8 mouse cellular contexts compared by ENCODE assay signal in the genomic region with DNA sequence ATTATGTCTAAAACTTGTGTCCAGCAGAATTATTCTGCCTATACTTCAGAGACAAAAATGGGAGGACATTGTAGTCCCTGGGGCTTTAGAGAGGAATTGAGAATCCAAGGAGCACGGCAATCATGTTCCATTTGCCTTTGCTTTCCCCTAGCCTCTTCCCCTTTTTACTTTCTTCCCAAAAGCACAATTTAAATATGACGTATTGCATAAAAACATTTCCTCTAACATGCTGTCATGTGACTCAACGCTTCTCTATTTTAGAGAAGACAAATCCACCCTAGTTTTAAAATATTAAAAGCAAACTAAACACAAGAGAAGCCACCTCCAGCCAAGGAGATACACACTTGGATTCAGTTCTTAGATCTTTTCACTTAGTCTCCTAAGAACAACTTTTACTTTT. TPM values are rescaled to one million over a fixed set of nuclear protein-coding genes. Genes with fewer than 3 reads are reported as not detected.
DNase-seq lines count a peak whose midpoint lies in the region; ATAC-seq and TF ChIP-seq lines count a peak whose summit lies in the region.

No protein-coding gene starts in this region.

- ATAC-seq in kidney, embryonic 14.5 days (ENCODE audit: low FRiP score, low TSS enrichment), result no peak
- ATAC-seq in intestine, embryonic 14.5 days (replicated peaks; ENCODE audit: low FRiP score, low TSS enrichment, low read depth), result no peak
- ATAC-seq in activated CD4-positive, CD25-positive, alpha-beta regulatory T cell, adult 4 months, result no peak

- no peak for TF ChIP-seq POLR2A in cortical plate, adult 2 months (IDR thresholded peaks at IDR 0.05; ENCODE audit: extremely low read depth, insufficient read depth, low read length)
- TF ChIP-seq POLR2A in myocyte (IDR thresholded peaks at IDR 0.05; ENCODE audit: insufficient read length, low read depth), result no peak

- no peak for DNase-seq in kidney, postnatal 14 days
- no peak for DNase-seq in intestine, embryonic 14.5 days (ENCODE audit: low spot score)
- no peak for DNase-seq in thymus, postnatal 4 days
- no peak for DNase-seq in embryo, embryonic 10 days (ENCODE audit: low spot score)

- peak overlapping the region; percentile 98 for H3ac ChIP-seq in myocyte (ENCODE audit: control insufficient read depth, insufficient read length)

- H3K9me3 ChIP-seq in kidney, embryonic 14.5 days (ENCODE audit: control insufficient read depth, low read length), result no peaks in the 10 kb centered on the region
- no peaks in the 10 kb centered on the region for H3K9me3 ChIP-seq in intestine, embryonic 14.5 days (ENCODE audit: control insufficient read depth, low read length)

- no peaks in the 10 kb centered on the region for H3K27me3 ChIP-seq in kidney, embryonic 14.5 days (ENCODE audit: control insufficient read depth, insufficient read depth, low read length)
- H3K27me3 ChIP-seq in intestine, embryonic 14.5 days (replicated peaks; ENCODE audit: control insufficient read depth, insufficient read depth, low read length), result no peaks in the 10 kb centered on the region
- no peaks in the 10 kb centered on the region for H3K27me3 ChIP-seq in myocyte (ENCODE audit: control insufficient read depth, insufficient read depth, insufficient read length)

- H3K27ac ChIP-seq in kidney, embryonic 14.5 days (ENCODE audit: low read depth, low read length), result peak overlapping the region; percentile 89; the same call in 1 of the 2 replicates
- peak overlapping the region; percentile 96 for H3K27ac ChIP-seq in cortical plate, adult 2 months (ENCODE audit: insufficient read depth, low read length)
- peak overlapping the region; percentile 85 for H3K27ac ChIP-seq in intestine, embryonic 14.5 days (ENCODE audit: low read depth)

- peaks cover 32% of the 10 kb centered on the region for H3K36me3 ChIP-seq in kidney, embryonic 14.5 days (ENCODE audit: control insufficient read depth, insufficient read depth, low read length)
- H3K36me3 ChIP-seq in intestine, embryonic 14.5 days (ENCODE audit: control insufficient read depth, insufficient read depth, low read length), result peaks cover 35% of the 10 kb centered on the region
- peaks cover 28% of the 10 kb centered on the region for H3K36me3 ChIP-seq in myocyte (ENCODE audit: control insufficient read depth, insufficient read depth)

- peaks cover 11% of the 10 kb centered on the region for H3K79me2 ChIP-seq in myocyte (ENCODE audit: control insufficient read depth, insufficient read depth)

- peak overlapping the region; percentile 73; the same call in 1 of the 2 replicates for H3K9ac ChIP-seq in kidney, embryonic 14.5 days (ENCODE audit: low read depth, low read length)
- H3K9ac ChIP-seq in intestine, embryonic 14.5 days (ENCODE audit: low read length), result peak overlapping the region; percentile 71

- peak overlapping the region; percentile 52 for H3K4me2 ChIP-seq in kidney, embryonic 14.5 days (replicated peaks; ENCODE audit: low read depth, low read length)
- H3K4me2 ChIP-seq in intestine, embryonic 14.5 days (ENCODE audit: low read length), result peak overlapping the region; percentile 80
- H3K4me2 ChIP-seq in myocyte (ENCODE audit: low read depth), result peak overlapping the region; percentile 79

- 37% methylated on average over 3 of the region's 3 CpGs for WGBS in kidney, embryonic 14.5 days
- 48% methylated on average over 3 of the region's 3 CpGs for whole genome bisulfite sequencing in intestine, embryonic 14.5 days

- H3K4me1 ChIP-seq in kidney, embryonic 14.5 days (ENCODE audit: control insufficient read depth, insufficient read depth, low read length), result peaks cover 7% of the 10 kb centered on the region; the same call in 1 of the 2 replicates
- peaks cover 5% of the 10 kb centered on the region for H3K4me1 ChIP-seq in cortical plate, adult 2 months (ENCODE audit: control insufficient read depth, insufficient read depth, low read length)
- H3K4me1 ChIP-seq in intestine, embryonic 14.5 days (replicated peaks; ENCODE audit: control insufficient read depth, insufficient read depth, low read length), result peaks cover 8% of the 10 kb centered on the region

- no peak for TF ChIP-seq CTCF in cortical plate, adult 2 months (IDR thresholded peaks at IDR 0.05; ENCODE audit: extremely low read depth, insufficient read depth, low read length)

- H3K4me3 ChIP-seq in kidney, embryonic 14.5 days (ENCODE audit: low read length), result peak overlapping the region; percentile 88
- H3K4me3 ChIP-seq in cortical plate, adult 2 months (ENCODE audit: insufficient read depth, low read length), result peak overlapping the region; percentile 49
- H3K4me3 ChIP-seq in intestine, embryonic 14.5 days (ENCODE audit: low read depth, low read length), result peak overlapping the region; percentile 88
- H3K4me3 ChIP-seq in myocyte, result peak overlapping the region; percentile 67

TF ChIP-seq in myocyte, 11 proteins besides CTCF, POLR2A, EP300 and RAD21:
- TF ChIP-seq MYOG (IDR thresholded peaks at IDR 0.05; ENCODE audit: control insufficient read depth in 1 of 3, insufficient read depth in 1 of 3, insufficient read length in 2 of 3, low read depth in 2 of 3) (no peak), USF1 (IDR thresholded peaks at IDR 0.05; ENCODE audit: low read depth) (peak; percentile 64)
TF ChIP-seq in myocyte: peak in this region for 1.

RNA-seq across cellular contexts. Expression of a gene that starts 0.7 kb away (rescaled TPM):
- 10.8 and 15.5 TPM in 2 replicates for polyA plus RNA-seq in kidney, embryonic 14.5 days (2014; fragmentation: Nextera tagmentation; extraction: Ambion mirVana)
- 157 and 161 TPM in 2 replicates for polyA plus RNA-seq in cortical plate, adult 2 months (2012; rRNA removed)
- 15.2 and 18.1 TPM in 2 replicates for polyA plus RNA-seq in intestine, embryonic 14.5 days (2014; fragmentation: Nextera tagmentation; extraction: Ambion mirVana)
- 10.0 TPM for polyA plus RNA-seq in myocyte (2012; fragmentation: generic; extraction: Trizol)
- polyA plus RNA-seq in activated CD4-positive, CD25-positive, alpha-beta regulatory T cell, adult 4 months (2017; shearing (Covaris generic)), result 10 to 100 TPM; 29.0 to 32.6 TPM

RNA-seq across cellular contexts. Expression of a gene that starts 32.5 kb away (rescaled TPM):
- 46.9 and 75.6 TPM in 2 replicates for polyA plus RNA-seq in kidney, embryonic 14.5 days (2014; fragmentation: Nextera tagmentation; extraction: Ambion mirVana)
- 81.5 and 92.3 TPM in 2 replicates for polyA plus RNA-seq in cortical plate, adult 2 months (2012; rRNA removed)
- 60.7 and 71.1 TPM in 2 replicates for polyA plus RNA-seq in intestine, embryonic 14.5 days (2014; fragmentation: Nextera tagmentation; extraction: Ambion mirVana)
- polyA plus RNA-seq in myocyte (2012; fragmentation: generic; extraction: Trizol), result 8.8 TPM
- 10 to 100 TPM; 83.2 to 84.4 TPM for polyA plus RNA-seq in activated CD4-positive, CD25-positive, alpha-beta regulatory T cell, adult 4 months (2017; shearing (Covaris generic))
